Mouse (Mus musculus) inflammation-experienced regulatory T-cells, adult 6 months (primary cell): ENCODE measurements around the gene Ufsp2. TPM values are rescaled to one million over a fixed set of nuclear protein-coding genes. Genes with fewer than 3 reads are reported as not detected.

Source experiments
- ATAC-seq: one replicate; pipeline ENCODE4 v1.8.0; 2017
- polyA plus RNA-seq, 3 experiments: library from polyadenylated mRNA; unstranded; fragments of 100-300 nt; shearing (Covaris generic); gene quantifications; one replicate each; pipeline ENCODE4 v1.2.1; 2017

Ufsp2 gene
- polyA plus RNA-seq, 3 experiments from 2014 or later = 64.0 to 81.0 (median 77.7) TPM

DNA sequence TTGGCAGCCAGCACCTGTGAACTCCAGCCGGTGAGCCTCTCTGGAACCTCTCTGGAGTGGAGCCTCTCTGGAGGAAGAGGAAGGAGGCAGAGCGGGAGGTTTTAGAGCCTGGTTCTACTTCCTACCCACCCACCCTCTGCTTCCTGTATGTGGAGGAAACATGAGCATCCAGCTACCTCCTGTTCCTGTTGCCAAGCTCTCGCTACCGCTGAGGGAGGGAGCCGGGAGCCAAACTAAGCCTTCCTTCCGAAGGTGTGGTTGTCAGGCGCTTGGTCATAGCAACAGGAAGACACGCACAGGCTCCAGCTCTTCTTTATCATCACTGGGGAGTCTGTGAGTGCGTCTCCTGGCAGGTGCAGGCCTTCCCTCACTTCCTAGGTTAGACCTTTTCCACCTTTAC, 46.9 kb downstream of the Ufsp2 start:
- ATAC-seq = no peak

DNA sequence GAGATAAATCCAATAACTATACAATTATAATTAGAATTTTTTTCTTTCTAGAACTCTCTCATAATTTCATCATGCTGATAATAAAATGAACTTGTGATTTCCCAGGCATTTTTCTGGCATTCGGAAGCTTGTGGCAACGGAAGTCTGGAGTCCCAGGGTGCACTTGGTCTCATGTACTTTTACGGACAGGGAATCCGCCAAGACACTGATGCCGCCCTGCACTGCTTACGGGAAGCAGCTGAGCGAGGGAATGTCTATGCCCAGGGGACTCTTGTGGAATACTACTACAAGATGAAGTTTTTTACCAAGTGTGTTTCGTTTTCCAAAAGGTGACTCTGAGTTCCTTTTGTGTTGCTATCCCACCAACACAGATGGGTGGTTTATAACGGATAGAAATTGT, 47.4 kb downstream of the Ufsp2 start:
- no peak for ATAC-seq

DNA sequence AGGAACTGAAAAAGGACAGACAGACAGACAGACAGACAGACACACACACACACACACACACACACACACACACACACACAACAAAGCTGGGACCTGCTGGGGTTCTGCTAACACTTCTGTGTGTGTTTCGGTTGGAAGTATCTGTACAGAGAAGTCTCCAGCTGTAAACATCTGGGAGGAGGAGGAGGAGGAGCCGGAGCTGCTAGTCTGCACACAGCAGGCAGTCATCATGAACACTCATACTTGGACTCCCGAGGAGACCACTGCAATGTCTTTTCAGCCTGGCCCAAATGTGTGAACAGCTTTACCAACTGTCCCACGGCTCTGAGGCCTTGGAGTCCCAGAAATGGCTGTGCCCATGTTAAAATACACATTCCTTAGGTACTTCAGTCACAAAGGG, 49.1 kb downstream of the Ufsp2 start:
- no peak for ATAC-seq

DNA sequence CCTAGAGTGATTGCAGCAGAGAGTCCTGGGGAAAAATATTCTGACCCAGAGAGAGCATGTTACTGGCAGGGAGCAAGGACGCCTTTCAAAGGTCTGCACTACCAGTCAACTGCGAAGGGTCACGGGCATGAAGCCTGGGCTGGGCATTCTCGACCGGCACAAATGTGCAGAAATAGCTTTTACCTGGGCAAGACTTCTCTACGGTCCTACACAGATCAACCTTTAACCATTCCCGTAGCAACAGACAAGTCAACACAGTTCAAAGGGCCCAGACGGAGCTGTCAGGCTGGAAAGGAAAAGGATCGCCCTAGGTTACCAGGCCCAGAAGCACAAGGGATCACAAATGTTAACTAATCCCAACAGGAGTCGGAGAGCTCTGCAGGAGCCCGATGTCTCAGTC, 60.9 kb downstream of the Ufsp2 start:
- ATAC-seq = no peak

DNA sequence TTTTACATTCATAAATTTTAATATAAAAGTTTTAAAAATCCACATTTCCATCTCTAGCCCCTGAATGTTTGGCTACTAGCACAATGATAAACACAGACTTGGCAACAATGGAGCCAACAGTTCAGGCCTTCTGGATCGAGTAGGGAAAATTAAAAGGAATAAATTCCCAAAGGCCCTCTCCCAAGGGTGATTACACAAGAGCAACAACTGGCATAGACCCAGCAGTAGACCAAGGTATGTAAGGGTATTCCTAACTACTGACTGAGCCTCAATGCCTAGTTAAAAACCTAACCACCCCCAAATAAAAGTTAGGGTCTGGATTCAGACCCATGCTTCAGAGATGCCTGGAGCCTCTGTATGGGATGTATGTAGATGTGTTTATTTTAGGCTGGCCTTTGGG, 64.3 kb downstream of the Ufsp2 start:
- ATAC-seq = no peak

DNA sequence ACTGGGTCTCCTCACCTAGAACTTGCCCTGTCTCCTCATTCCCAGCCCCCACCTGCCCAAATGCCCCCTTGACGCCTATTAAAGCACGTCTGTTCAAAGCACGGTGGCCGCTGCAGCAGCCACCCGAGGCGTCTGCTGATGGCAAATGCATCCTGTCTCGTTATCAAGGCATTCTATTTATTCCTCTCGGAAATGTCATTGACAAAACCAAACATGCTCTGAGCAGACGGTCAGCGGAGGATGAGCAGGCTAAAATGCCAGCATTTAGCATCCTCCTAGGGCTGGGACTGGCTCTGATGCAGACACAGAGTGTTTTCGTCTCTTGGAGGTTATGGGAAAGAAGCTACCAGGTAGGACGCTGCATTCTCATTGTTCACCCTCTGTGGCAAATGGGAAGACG, 64.9 kb downstream of the Ufsp2 start:
- no peak for ATAC-seq

Other genes with a start within 250 kb of the Ufsp2 start
- gene Pdlim3, start 90.1 kb upstream of the Ufsp2 start, polyA plus RNA-seq = not detected
- not detected for gene Ccdc110, start 40.9 kb upstream of the Ufsp2 start, polyA plus RNA-seq
- gene 1700029J07Rik, start 276 bp upstream of the Ufsp2 start, polyA plus RNA-seq = 1 to 10 TPM in 2 of 3 experiments, under 1 TPM in 1; 0.55 to 2.9 (median 2.4) TPM
- gene Lrp2bp, start 23.8 kb downstream of the Ufsp2 start, polyA plus RNA-seq = 1 to 10 TPM in 1 of 3 experiments, under 1 TPM in 2; 0.47 to 1.1 (median 0.97) TPM
- 10 to 100 TPM; 12.3 to 17.9 (median 17.4) TPM for gene Ankrd37, start 30.2 kb downstream of the Ufsp2 start, polyA plus RNA-seq
- 10 to 100 TPM; 25.0 to 44.3 (median 33.7) TPM for gene Cfap97, start 176.2 kb downstream of the Ufsp2 start, polyA plus RNA-seq
- gene Snx25, start 176.6 kb downstream of the Ufsp2 start, polyA plus RNA-seq = 10 to 100 TPM in 2 of 3 experiments, 1 to 10 TPM in 1; 9.7 to 11.4 (median 11.0) TPM
- 100 to 1,000 TPM; 166 to 235 (median 173) TPM for gene Slc25a4, start 235.8 kb downstream of the Ufsp2 start, polyA plus RNA-seq